Mouse (Mus musculus) stomach, postnatal 0 days (tissue): ENCODE measurements at regions not wholly inside any gene's neighbourhood (a gene's known extent, or its start where the extent isn't known, plus 50 kb on each side); places are given as distances from the start of the nearest gene placed in this dataset.

Experiments
- CTCF ChIP-seq: IDR thresholded peaks from 2 replicates; pipeline ENCODE4 v1.5.1; 2016; ENCODE audit warnings: antibody characterized with exemption, low read depth, mild to moderate bottlenecking, moderate library complexity
- EP300 ChIP-seq: optimal IDR thresholded peaks from 2 replicates; pipeline ENCODE3; 2016; ENCODE audit warnings: antibody characterized with exemption

DNA sequence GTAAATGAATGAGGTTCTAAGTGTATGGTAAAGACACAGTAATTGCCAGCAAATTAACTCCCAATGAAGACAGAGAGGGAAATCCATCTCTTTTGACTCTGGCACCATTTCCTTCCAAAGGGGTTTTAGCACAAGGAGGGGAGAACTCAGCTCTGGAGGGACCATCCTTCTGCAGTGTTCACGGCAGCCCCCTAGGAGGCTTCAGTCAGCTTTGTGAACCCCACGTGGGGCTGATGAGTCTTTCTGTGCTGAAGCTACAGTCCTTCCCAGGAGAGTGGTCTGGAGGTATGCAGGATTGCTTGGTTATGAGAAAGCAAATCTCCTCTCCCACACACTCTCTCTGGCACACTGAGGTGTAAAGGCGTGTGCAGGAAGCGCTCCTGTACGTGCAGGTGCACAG, 280.7 kb downstream of the Setd4 start:
- TF ChIP-seq CTCF (no peak), EP300 (no peak)
